Mouse (Mus musculus): ENCODE results near the gene Baz2b.

DNA sequence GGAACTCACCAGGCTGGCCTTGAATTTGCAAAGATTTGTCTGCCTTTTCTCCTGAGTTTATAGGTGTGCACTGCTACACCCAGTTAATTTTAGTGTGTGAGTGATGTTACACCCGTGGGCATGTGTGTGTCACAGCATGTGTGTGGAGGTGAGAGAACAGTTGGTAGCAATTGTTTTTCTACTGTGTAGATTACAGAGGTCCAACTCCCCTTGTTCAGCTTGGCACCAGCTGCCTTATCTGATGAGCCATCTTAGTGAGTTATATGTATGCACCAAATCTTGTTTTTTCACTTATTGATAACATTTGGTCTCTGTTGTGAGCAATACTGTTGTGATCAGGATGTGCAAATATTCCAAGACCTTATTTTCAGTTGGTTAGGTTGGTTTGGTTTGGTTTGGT, 13.8 kb upstream of the Baz2b start:
- TF ChIP-seq CTCF (IDR thresholded peaks at IDR 0.05; ENCODE audit: low read depth) (no peak), EP300 (IDR thresholded peaks at IDR 0.05; ENCODE audit: low read depth) (no peak)

Measured in liver, postnatal 0 days (tissue).